Mouse (Mus musculus) left cerebral cortex, adult 6 months (tissue): Measurements from ENCODE around the gene Gnb3. TPM values are rescaled to one million over a fixed set of nuclear protein-coding genes. Genes with fewer than 3 reads are reported as not detected.

Experiments
- long read RNA-seq, 2 experiments: library from polyadenylated mRNA; unstranded; transcript quantifications; one replicate each; pipeline ENCODE4 v2.0.0; 2019 to 2020
- polyA plus RNA-seq: library from polyadenylated mRNA; unstranded; fragments of <200 nt; fragmentation: Nextera tagmentation; gene quantifications from 2 replicates; pipeline ENCODE4 v1.2.3, GENCODE M21; 2021

The Gnb3 gene
- not detected in 2 replicates for polyA plus RNA-seq
- long read RNA-seq, experiment 1, result 0 reads
- long read RNA-seq, experiment 2, result 0 reads

DNA sequence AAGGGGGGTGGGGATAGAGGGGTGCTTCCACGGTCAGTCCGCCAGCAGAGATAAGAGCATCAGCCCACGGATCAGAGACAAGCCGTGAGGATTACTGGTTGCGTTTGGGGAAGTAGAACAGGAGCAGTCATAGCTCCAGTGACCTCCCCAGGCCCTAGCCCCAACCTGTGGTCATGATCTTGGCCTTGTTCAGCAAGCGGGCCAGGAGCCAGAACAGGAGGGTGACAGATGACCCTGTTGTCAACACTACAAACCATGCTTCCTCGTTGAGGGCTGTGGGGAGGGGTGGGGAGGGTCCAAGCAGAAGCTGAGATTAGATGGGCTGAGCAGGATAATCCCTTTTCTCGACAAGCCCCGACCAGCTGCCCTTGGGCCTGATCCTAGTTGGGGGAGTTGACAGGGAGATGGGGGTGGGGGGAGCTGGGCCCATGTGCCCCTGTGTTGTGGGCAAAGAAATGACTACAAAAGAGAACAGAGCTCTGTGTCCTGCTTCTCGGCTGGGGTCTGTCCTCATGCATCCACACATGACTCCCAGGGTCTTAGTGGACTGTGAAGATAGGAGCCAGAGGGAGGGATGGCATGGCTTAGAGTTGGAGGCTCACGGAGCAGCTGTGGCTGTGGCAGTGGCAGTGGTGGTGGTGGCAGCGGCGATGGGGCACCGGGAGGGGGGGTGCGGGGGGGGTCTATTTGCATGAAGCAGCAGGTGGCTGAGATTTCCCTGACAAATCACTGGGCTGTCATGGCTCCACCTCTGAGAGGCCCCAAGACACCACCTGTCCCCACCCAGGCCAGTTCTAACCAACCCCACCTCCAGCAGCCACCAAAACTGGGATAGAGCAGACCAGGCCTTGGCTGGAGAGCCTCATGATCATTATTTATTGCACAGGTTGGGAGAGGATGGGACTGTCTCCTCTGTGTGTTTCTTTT is at the start of gene Gnb3:
Gene Gnb3, minus strand, starts transcription at position 35 of the 927 bp plus-strand sequence.

DNA sequence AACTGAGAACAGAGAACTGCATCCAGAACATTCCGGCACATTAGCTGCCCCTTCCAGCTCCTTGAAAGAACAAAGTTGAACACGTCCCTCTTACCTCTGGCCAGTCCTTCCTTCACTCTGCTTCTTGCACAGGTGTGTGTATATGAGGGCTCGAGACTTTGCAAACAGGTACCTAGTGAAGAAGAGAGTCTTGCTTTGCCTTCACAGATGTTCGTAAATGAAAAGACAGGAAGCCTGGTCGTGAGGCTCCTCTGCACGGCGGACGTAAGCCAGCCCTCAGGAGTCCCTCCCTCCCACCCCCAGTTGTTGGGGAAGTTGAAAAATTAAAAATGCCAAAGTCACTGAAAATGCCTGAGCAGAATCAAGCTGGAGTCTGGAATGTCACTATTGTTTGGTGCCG is 47.9 kb upstream of the Gnb3 start, which contains the start of gene Cd4:
Gene Cd4, minus strand, starts transcription at position 236 of the 400 bp plus-strand sequence.

DNA sequence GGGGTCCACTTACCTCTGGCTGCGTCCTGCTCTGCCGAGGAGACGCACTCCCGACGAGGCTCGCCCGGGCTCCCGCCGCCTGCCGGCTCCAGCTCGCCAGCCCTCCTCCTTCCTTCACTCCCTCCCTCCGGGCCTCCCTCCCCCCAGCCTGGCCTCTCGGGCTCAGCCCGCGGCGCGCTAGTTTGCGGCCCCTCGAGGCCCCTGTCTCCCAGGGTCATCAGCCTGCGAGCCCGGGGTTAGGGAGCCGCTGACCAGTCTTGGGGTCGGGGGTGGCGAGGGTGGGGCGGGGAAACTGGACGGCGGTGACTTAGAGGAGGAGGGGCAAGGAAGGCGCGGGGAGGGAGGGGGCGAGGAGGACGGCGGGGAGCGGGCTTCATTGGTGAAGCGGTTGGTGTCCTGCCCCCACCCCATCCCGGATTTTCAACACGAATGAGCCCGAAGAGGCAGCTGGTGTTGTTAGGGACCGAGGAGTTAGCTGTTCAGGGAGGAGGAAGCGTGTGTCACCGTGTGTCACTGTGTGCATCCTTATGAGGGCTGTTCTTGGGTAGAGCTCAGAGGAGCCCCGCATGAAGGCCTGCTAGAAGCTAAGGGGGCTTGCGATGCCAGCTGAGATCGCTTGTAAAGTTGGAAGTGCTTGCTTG is 23.7 kb upstream of the Gnb3 start, which contains the start of gene Gpr162:
Gene Gpr162, minus strand, starts transcription at position 326 of the 641 bp plus-strand sequence.

DNA sequence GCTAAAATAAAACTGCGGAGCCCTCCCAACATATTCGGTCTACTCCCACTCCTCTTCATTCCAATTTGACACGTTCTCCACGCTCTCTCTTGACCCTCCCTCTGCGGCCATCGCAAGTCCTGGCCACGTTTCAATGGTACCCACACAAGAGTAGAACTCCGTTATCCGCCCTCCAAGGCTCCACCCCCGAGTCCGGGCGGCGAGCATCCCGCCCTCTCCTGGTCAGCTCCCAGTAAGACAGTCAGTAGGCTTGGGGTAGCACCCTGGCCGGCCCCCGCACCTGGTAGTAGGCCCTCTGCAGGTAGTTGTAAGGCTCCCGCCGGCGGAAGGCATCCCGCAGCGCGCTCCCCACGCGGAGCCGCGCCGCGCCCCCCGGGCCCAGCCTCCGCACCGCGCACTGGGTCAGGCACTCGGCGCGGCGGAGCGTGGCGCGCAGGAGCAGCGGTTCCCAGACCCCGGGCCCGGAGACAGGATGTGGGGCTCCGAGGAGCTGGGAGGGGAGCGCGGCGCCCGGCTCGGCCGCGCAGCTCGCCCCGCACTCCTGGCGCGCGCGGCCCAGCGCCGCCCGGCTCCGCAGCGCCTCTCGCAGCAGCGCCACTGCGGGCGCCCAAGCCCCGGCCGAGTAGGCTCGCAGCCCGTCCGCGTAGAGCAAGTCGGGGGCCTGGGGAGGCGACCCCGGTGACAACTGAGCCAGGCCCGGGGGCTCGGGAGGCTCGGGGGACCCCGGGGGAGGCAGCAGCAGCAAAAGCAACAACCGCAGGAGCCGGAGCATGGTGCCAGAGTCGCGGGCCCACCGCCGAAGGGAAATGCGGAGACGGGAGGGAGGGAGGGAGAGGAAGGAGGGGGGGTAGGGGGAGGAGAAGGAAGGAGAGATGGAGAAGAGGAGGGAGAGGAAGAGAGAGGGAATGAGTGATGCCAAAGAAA is 17.1 kb upstream of the Gnb3 start, which contains the start of gene P3h3:
Gene P3h3, minus strand, starts transcription at position 837 of the 924 bp plus-strand sequence.

DNA sequence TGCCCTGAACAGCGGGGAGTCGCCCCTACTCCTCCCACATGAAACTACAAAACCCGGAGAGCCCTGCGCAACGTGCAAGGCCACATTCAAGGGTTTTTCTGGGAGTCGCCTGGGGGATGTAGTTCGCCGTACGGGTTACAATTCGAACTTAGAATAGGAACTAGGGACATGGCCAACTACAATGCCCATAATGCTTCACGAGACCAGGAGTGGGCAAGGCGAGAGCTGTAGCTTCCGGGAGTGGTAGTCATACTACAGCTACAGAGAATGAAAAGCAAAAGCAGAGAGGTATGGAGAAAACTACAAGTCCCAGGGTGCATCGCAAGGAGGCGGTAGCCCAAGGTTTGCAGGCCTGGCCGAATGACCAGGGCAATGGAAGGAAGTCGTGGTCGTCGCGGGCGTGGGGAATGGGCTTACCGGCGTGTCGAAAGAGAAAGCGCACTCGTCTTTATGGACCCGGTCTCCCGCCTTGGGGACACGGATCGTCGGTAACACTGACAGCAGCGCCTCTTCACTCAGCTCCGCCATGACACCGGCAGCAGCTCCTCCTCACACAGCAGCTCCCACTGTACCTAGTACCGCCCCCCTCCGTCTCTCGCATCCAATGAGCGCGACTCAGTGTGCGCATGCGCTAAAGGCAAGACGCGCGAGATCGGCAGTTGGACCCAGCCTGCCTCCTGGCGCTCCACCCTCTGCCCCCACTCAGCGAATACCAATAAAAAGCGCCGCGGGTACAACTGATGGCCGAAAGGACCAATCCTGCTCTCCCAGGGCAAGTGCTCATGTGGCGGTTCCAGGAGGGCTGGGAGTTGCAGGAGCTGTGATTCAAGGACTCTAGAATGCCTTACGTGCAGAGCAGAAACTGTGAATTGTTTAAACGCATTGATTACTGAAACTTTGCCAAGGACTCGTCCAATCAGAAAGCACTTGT is 10.9 kb downstream of the Gnb3 start, which contains the start of the genes Usp5 and Cdca3:
Gene Usp5, minus strand, starts transcription at position 617 of the 931 bp plus-strand sequence.
Gene Cdca3, plus strand, starts transcription at position 680 of the 931 bp plus-strand sequence.

DNA sequence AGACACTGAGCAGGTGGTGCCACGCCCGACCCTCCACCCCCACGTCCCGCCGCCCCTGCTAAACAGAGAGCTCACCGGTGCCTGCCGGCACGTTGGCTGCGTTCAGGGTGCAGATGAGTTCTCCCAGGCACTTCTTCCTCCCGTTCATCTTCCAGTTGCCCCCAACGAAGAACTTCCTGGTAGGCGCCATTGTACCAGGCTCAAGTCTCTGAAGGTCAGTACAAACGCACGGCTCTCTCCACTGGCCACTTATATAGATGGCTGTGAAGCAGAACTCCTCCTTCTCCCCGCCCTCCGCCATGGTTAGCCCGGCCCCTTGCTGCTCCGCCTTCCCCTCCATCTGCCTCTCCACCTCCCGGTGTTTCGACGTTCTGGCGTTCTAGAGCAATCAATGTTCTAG is 26.1 kb downstream of the Gnb3 start, which contains the start of gene Tpi1:
Gene Tpi1, minus strand, starts transcription at position 364 of the 400 bp plus-strand sequence.

DNA sequence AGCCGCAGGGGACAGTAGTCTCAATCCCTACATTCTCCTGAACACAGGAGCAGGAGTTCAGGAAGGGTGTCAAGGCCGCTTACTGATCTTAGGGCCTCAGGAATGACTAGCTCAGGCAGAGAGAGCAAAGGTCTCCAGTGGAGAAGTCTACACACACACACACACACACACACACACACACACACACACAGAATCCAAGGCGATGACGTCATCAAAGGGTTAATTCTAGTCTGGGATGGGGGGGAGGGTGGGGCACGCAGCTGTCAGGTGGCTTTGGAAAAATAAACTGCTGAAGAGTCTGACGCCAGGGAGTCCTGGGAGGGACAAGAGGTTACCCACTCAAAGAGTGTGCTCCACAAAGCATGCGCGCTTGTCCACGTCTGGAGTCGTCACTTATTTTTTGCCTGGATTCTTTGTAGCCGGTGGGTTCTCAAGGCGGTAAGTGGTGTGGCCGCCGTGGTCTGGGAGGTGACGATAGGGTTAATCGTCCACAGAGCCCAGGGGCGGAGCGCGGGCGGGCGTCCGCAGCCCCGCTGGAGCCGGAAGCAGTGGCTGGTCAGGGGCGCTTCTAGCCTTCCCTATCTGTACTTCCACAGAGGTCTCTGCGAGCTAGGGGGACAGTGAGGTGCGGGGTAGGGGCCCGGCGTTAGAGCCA is 31.6 kb downstream of the Gnb3 start, which contains the start of gene Spsb2:
Gene Spsb2, plus strand, starts transcription at position 304 of the 655 bp plus-strand sequence.

Other genes starting within 250 kb of the Gnb3 start
- gene C1s2, start 204.2 kb downstream of the Gnb3 start, polyA plus RNA-seq, result not detected in 2 replicates
- 14.8 and 15.8 TPM in 2 replicates for gene Lpcat3, start 177.2 kb downstream of the Gnb3 start, polyA plus RNA-seq
- 81.8 and 92.0 TPM in 2 replicates for gene Emg1, start 128.1 kb downstream of the Gnb3 start, polyA plus RNA-seq
- 143 and 147 TPM in 2 replicates for gene Phb2, start 127.9 kb downstream of the Gnb3 start, polyA plus RNA-seq
- gene Ptpn6, start 101.6 kb downstream of the Gnb3 start, polyA plus RNA-seq, result 3.5 and 5.4 TPM in 2 replicates
- 1,134 and 1,230 TPM in 2 replicates for gene Grcc10, start 98.9 kb downstream of the Gnb3 start, polyA plus RNA-seq
- not detected in 2 replicates for gene Gm45234, start 84.3 kb downstream of the Gnb3 start, polyA plus RNA-seq
- 12.8 and 30.3 TPM in 2 replicates for gene Atn1, start 83.8 kb downstream of the Gnb3 start, polyA plus RNA-seq
- gene Eno2, start 70.6 kb downstream of the Gnb3 start, polyA plus RNA-seq, result 524 and 939 TPM in 2 replicates
- gene Lrrc23, start 60.5 kb downstream of the Gnb3 start, polyA plus RNA-seq, result 0.85 and 2.2 TPM in 2 replicates
- gene Spsb2, start 31.6 kb downstream of the Gnb3 start, polyA plus RNA-seq, result 3.9 and 5.0 TPM in 2 replicates
- 1,295 and 1,347 TPM in 2 replicates for gene Tpi1, start 26.0 kb downstream of the Gnb3 start, polyA plus RNA-seq
- 82.3 and 115 TPM in 2 replicates for gene Usp5, start 10.8 kb downstream of the Gnb3 start, polyA plus RNA-seq
- gene Cdca3, start 10.7 kb downstream of the Gnb3 start, polyA plus RNA-seq, result 0.65 and 0.78 TPM in 2 replicates
- gene P3h3, start 17.5 kb upstream of the Gnb3 start, polyA plus RNA-seq, result 0.99 and 5.6 TPM in 2 replicates
- gene Gpr162, start 23.7 kb upstream of the Gnb3 start, polyA plus RNA-seq, result 0.87 and 14.7 TPM in 2 replicates
- gene Cd4, start 47.9 kb upstream of the Gnb3 start, polyA plus RNA-seq, result 5.7 and 6.2 TPM in 2 replicates
- 7.3 and 8.8 TPM in 2 replicates for gene Lag3, start 71.4 kb upstream of the Gnb3 start, polyA plus RNA-seq
- 367 and 833 TPM in 2 replicates for gene Ptms, start 79.8 kb upstream of the Gnb3 start, polyA plus RNA-seq
- 569 and 770 TPM in 2 replicates for gene Mlf2, start 91.1 kb upstream of the Gnb3 start, polyA plus RNA-seq
- 254 TPM in 2 replicates for gene Cops7a, start 125.3 kb upstream of the Gnb3 start, polyA plus RNA-seq
- gene Pianp, start 156.4 kb upstream of the Gnb3 start, polyA plus RNA-seq, result 42.6 and 156 TPM in 2 replicates
- 4.7 and 11.8 TPM in 2 replicates for gene Zfp384, start 168.9 kb upstream of the Gnb3 start, polyA plus RNA-seq
- gene Ing4, start 199.5 kb upstream of the Gnb3 start, polyA plus RNA-seq, result 61.4 and 67.8 TPM in 2 replicates
- gene Acrbp, start 209.4 kb upstream of the Gnb3 start, polyA plus RNA-seq, result 1.3 and 2.3 TPM in 2 replicates
- gene Lpar5, start 227.6 kb upstream of the Gnb3 start, polyA plus RNA-seq, result 0.87 and 1.2 TPM in 2 replicates